Mouse (Mus musculus): ENCODE data around the gene Eif4enif1.

- TF ChIP-seq CTCF (IDR thresholded peaks at IDR 0.05; ENCODE audit: insufficient read depth, low read depth, low read length), result no peak
- TF ChIP-seq POLR2A (IDR thresholded peaks at IDR 0.05; ENCODE audit: insufficient read depth, low read depth, low read length), result 0 out of 2 replicates have a peak, but pooled peaks have one; percentile 15
Measured at GRCm38 (mm10) chr11:3289302-3289802, 87.2 kb downstream of the Eif4enif1 start.
